Mouse (Mus musculus): ENCODE data around the gene Cend1.

Cend1 gene

DNA sequence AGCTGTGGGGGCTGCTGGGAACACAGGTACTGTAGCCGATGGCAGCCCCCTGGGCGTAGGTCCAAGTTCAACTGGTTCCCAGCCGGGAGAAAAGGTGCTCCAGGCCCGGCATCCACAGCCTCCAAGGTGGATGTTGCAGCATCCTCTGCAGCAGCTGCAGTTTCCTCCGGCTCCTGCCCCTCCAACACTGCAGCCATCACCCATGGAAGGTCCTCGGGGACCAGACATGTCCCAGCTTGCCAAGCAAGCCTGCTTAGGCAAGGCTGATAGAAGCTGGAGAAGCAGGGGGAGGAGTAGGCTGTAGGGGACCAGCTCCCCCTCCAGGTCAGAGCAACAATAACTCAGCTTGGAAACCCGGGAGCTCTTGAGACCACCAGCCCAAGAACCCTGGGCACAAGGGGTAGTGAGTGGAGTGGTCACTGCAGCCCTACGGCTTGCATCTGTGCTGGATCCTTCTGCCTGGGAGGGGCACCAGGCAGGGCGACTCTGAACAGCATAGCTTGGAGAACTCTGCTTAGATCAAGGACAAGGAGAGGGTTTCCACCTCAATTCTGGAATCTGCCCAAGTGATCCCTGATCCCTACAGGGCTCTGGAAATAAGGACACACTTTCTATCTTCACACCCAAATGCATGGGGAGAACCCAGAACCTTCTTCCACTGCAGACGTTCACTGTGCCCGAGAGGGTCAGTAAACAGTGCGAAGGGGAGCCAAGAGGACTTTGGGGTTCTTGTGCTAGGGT lies 14.0 kb upstream of the Cend1 start:
- no peak for DNase-seq (ENCODE audit: low spot score)

DNA sequence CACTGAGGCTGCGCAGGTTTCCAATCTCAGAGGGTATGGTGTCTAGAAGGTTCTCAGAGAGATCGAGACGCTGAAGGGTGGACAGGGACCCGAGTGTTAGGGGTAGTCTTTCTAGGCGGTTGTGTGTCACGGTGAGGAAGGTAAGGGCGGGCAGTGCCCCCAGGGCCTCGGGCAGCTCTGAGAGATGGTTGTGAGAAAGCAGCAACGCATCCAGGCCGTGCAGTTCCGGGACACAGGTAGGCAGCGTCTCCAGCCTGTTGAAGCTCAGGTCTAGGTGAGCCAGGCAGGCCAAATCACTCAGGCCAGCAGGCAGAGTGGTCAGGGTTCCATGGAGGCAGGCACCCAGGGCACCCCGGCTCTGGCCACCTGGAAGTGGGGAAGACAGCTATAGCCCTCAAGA lies 12.9 kb upstream of the Cend1 start:
- no peak for DNase-seq (ENCODE audit: low spot score)

DNA sequence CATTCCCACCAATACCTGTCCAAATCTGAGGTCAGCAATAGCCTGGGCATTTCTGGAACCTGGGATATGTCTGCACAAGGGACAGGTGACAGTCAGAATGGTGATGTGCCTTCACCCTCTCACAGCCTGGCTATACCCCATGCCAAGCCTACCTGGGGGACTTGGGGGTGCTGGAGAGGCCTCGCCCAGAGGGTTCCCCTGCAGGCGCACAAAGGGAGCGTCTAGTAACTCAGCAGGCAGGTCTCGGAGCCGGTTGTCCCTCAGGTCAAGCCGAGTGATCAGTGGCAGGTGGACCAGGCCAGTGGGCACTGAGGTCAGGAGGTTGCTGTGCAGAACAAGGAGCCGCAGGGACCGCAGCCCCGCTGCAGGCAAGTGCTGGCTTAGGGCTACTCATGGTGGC lies 12.2 kb upstream of the Cend1 start:
- no peak for DNase-seq (ENCODE audit: low spot score)

DNA sequence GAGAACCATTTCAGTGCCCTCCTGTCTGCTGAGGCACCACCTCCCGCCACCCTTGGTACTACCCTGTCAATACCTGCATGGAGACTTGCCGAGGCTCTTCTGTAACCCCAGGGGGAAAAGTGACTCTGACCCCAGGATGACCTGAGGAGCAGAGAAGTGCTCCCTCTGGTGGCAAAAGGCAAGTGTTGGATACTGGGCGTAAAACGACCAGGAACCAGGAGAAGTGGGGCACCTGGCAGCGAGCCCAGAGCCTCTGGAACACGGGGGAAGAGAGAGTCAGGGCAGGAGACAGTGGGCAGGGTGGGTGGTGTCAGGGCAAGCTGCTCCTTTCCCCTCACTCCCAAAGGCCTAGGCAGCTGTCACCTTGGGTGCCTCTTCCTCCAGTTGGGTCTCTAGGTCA lies 11.3 kb upstream of the Cend1 start:
- peak; percentile 81 for DNase-seq (ENCODE audit: low spot score)

DNA sequence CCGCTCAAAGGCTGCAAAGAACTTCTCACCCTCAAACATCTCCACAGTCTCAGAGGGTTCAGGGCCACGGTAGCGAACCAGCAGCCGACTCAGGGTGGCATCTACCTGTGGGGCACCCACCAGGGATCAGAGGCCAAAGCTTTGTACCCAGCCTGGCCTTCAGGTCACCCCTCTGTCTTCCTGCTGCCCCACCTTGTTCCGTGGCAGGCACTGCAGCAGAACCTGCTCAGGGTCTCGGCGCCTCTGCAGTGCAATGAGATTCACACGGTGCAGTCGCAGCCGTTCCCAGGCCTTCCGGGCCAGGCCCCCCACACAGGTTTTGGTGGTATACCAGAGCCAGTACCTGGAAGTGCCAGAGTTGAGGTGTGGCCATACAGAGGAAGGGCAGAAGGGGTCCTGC lies 10.5 kb upstream of the Cend1 start:
- no peak for DNase-seq (ENCODE audit: low spot score)

DNA sequence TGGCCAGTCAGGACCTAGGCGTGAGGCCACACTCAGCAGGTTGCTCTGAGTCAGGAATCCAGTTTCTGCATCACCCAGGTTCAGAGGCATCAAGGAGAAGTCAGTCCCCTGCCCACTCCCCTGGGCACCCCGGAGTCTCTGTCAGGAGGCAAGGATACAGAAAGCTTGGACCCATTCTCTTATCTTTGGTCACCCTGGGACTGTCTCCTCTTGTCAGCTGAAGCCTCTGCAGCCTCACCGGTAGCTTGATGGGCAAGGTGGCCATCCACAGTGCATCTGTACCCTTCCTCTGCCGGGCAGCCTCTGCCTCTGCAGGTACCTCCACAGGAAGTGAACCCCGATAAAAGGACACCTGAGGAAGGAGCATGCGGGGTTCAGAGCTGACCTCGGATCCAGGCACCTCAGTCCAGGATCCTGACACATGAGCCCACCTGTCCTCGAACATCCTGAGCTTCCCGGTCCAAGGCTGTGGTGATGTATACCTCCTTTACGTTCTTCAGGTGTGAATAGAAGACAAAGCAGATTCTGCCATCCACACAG lies 9.9 kb upstream of the Cend1 start:
- DNase-seq (ENCODE audit: low spot score) = no peak

GRCm38 (mm10) chr7:141438201-141438968 lies 9.1 kb upstream of the Cend1 start:
- no peak for DNase-seq (ENCODE audit: low spot score)

DNA sequence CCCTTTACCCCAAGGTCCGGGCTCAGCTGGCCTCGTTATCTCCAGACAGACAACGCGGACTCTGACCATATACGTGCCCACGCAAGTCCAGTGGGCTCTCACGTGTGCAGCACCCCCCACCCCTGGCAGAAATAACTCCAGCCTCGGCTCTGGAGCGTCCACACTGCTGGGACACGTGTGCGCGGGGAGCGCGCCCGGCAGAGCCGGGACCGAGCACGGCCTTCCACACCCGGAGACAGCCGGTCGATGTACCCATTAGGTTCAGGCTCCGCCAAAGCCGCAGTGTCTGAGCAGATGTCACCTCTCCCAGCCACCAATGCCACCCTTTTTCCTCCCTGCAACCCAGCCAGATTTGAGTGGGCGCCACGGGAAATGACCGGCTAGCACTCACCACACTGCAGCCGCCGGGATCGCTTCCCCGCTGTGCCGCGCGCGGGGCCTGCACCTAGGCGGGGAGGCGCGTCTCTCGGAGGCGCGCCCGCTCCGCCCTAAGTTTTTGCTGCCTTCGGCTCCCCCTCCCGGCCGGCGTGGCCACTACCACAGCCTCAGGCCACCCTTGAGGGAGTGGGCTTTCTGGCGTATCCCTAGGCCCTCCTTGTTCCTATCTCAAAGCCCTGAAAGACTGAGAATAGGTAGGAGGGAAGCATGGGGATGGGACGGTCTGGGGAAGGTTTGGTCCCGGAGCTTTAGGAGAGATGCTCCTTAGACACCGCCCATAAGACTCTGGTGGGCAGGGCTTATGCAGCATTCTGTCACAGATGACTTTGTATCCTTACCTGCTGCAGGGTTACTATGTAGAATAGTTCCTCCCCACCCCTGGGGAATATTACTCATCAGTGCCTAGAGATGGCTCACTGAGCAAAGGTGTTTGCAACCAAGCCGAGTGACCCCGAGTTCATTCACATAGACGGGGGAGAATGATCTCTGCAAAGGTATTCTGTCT lies 8.2 kb upstream of the Cend1 start, which contains the start of gene Slc25a22:
Slc25a22 (minus strand) TSS at position 715 of the 943 bp plus-strand sequence.
- peak; percentile 89 for DNase-seq (ENCODE audit: low spot score)

DNA sequence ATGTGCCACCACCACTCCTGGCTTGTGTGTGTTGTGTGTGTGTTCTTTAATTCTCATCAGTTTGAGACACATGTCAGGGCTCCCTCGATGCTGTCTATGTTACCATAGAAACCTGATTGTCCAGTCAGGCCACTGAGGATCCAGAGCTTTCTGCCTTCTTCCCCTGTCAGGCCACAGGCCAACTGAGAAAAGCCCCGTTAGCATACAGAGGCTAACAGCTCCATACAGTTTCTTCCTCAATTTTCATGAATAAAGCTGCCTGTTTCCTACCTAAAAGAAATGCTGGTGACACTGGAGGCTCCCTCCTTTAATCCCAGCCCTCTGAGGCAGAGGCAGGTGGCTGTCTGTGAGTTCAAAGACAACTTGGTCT lies 7.2 kb upstream of the Cend1 start:
- no peak for DNase-seq (ENCODE audit: low spot score)

DNA sequence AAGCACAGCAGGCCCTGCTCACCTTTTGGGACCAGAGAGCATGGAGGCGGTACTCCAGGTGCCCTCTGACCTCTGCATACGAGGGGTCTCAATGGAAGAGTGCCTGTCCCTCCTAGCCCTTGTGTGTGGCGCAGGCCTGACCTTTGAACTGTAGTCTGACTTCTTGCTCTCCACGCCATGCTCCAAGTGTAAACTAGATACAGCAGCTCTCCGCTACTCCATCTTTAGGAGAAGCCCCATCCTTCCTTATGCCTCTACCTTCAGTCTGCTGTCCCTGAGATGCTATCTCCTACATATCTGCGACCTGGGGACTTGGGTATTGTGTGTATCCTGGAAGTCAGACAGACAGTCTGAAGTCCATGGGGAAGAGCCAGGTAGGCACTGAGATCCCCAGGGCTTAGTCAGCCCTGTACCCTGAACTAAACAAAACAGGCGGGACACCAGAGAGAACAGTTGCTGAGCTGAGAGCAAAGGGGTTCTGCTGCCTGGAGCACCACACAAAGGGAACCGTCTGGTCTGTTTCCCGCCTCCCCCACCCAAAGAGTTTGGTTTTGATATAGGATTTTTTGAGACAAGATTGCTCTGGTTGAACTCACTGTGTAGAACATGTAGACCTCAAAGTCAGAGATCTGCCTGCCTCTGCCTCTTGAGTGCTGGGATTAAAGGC lies 6.7 kb upstream of the Cend1 start:
- DNase-seq (ENCODE audit: low spot score) = no peak

DNA sequence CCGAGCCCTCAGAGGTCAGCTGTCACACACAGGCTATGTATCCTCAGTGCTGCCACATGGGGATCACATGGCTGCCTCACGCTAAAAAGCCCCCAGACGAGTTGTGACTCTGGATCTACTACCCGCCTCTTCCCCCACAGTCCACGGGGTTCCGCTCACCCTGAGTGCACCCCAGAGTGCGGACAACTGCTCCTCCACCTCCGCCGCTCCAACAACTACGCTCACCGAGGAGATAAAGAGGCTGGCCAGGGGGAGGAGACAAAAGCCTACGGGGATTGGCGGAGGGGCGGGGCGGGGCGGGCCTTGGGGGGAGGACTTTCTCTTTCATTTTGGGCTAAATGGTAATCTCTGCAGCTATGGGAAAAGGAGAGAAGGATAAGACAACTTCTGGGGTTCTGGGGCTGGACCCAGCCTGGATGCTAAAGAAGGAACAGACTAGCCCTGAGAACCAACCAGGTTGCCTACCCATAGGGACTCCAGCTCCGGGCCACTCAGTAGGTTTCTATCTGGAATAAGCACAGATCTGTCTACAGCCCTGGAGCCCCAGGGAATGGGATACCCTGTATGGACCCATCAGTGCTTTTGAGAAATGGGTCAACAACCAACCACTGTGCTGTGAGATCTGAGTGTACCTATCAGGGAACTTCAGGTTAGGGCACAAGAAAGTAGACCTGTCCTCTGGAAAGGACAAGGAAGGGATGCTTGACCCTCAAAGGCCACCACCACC lies 6.0 kb upstream of the Cend1 start:
- DNase-seq (ENCODE audit: low spot score) = peak; percentile 64

GRCm38 (mm10) chr7:141434464-141434863 lies 5.2 kb upstream of the Cend1 start:
- DNase-seq (ENCODE audit: low spot score) = no peak

GRCm38 (mm10) chr7:141433517-141434400 lies 4.5 kb upstream of the Cend1 start:
- no peak for DNase-seq (ENCODE audit: low spot score)

- no peak for DNase-seq (ENCODE audit: low spot score)
Observed at GRCm38 (mm10) chr7:141432741-141433516, 3.6 kb upstream of the Cend1 start.

DNA sequence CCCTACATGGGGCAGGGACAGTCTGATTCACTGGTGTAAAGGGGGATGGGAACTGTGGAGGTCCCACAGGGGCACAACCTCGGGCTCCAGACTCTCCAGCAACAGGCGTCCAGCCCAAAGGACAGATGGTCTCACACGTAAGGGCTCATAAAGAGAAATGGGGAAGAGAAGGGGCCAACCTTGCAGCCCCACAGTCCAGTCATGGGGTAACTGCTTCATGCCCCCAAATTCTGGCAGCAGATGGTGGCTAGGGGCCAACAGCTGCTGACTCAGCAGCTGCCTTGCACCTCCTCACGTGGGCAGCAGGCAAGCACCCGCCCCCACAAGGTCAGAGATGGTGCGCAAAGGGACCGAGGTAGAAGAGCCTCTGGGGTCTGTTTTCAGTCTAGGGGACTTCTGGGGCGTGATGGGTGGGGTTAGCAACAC lies 2.9 kb upstream of the Cend1 start:
- DNase-seq (ENCODE audit: low spot score) = no peak

DNA sequence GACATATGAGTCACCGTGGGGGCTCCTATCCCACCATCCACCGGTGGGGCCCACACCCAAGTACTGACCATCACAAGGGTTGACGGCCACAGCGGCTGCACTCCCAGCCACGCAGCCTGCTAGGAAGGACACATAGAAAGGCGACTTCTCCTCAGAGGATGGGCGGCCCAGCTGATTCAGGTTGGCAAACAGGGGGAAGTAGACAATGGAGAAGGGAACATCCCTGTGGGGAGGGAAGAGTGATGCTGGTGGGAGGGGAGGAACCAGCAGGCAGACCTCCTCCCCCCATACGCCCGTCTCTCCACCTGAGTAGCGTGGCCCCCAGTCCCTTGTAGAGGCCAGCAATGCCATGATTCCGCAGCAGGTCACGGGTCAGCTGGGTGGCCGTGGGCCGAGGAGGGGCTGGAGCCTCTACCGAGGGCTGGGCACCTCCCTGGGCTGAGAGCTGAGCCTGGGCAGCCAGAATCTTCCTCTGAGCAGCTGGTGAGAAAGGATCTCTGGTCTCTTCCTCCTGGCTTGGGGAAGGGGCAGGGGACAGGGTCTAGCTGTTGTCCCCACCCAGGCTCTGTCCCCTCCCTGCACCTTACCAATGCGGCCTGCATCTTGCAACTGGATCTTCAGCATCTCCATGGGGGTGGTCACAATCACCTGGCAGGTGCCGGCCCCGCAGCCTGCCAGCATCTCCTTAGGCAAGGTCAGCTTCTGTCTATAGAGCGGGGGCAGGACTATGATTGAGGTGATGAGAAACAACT lies 2.3 kb upstream of the Cend1 start:
- peak; percentile 43 for DNase-seq (ENCODE audit: low spot score)

- DNase-seq (ENCODE audit: low spot score) = peak; percentile 41
Observed at GRCm38 (mm10) chr7:141430585-141431240, 1.4 kb upstream of the Cend1 start.

Measured in testis, postnatal 10 days (tissue).